Mouse (Mus musculus) ovary, postnatal 10 days (tissue): ENCODE data around the gene Hadh.

ENCODE experiments used
- DNase-seq: peaks from one replicate; pipeline ENCODE4 v3.0.0; 2022; ENCODE audit warnings: low spot score

Gene Hadh

DNA sequence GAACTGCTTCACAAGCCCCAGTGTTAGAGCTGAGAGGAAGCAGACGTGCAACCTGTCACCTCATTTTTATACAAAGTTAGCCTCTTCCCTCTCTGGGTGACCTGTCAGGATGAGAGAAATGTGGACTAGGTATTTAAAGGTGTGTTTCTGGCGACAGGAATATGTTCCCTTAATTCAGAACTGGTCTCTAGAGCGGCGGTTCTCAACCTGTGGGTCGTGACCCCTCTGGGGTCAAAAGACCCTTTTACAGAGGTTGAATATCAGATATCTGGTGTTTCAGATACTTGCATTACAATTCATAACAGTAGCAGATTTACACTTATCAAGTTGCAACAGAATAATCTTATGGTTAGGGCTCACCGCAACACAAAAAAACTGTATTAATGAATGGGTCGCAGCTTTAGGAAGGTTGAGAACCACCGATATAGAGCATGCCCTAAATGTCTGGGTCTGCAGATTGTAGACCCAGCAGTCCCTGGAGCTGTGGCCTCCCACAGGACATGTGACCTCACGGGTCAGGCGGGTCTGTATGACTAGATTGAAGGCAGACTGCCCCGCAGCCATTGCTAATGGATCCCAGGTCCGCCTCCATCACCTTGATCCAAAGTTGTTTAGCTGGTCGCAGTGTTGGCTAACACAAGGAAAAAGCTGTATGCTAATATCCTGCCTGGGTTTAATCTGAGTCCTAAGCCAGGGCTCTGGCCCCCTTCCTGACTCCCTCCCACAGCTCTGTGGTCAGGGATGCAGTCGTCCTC lies 53.1 kb downstream of the Hadh start:
- DNase-seq, result no peak

- DNase-seq, result no peak
Measured at GRCm38 (mm10) chr3:131214841-131215240, 57.1 kb downstream of the Hadh start.

- DNase-seq, result no peak
Measured at GRCm38 (mm10) chr3:131214060-131214658, 57.7 kb downstream of the Hadh start.

- no peak for DNase-seq
Measured at GRCm38 (mm10) chr3:131212200-131212599, 59.7 kb downstream of the Hadh start.

DNA sequence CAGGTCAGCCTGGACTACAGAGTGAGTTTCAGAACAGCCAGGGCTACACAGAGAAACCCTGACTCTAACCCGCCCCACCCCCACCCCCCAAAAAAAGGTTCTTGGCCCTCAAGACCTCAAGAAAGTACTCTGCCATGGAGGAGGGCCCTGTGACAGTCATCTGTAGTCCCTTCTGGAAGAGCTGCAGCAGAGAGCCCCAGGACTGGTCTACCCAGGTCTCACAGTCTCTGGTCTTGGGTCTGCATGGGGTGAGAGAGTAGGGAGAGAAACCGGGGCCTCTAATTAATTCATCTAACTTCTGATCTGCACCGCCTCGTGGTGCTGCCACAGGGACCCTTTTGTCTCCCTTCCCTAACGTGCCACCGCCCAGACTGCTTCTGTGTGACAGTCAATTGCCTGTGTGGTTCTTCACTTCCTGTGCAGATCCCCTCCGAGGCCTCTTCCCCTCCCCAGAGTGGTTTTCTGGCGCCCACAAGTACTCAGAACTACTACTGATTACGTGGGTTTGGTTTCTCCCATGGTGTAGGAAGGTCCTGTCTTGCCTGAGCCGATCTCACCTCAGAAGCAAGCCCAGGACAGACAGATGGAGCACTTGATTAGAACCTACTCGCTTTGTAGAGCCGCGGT lies 63.5 kb downstream of the Hadh start:
- DNase-seq, result no peak

- no peak for DNase-seq
Measured at GRCm38 (mm10) chr3:131207846-131208245, 64.1 kb downstream of the Hadh start.

DNA sequence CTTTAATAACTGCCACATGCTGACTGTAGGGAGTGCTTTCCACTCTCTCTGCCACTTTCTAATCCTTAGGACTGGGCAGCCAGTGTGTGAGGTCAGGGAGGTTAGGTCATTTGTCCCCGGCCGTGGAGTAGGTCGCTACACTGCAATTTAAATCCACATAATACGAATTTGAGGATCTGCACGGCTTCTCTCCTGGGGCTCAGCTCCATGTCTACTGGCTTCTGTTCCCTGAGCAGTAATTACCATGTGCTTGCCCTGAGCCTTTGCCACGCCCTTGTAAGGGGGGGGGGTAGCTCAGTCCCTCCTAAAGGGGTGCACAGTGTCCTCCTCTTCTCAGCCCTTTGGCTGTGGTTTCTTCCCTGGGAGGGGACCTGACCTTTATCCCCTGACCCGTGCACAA lies 69.6 kb downstream of the Hadh start:
- DNase-seq, result no peak

DNA sequence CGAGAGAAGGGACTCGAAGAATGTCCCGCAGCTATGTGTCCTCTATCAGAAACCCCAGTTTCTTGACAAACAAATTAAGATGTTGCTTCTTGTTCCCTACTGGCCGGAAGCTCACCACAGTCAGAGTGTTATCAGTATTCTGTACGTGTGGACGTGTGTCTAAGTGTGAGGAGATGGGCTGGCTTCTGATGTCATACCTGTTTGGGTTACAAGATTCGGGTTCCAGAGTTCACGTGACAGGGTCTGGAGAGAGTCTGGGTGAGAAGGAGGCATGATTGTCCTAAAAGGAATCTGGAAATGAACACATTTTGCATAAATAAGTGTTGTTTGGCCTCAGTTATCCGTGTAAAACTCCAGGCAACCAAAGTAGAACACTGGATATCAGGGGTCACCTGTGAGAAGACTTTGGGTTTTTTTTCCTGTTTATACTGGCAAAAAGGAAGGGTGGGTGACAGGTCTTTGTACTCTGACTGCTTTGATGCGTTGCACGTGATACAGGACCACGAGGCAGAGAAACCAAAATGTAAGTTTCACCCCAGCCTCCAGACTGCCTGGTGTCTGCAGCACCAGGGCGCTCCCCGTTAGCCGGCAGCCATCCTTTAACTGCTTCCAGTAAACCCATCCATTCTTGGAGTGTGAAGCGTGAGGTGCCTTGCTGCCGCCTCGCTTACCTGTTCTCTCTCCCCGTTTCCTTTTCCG lies 72.2 kb downstream of the Hadh start:
- DNase-seq, result no peak

DNA sequence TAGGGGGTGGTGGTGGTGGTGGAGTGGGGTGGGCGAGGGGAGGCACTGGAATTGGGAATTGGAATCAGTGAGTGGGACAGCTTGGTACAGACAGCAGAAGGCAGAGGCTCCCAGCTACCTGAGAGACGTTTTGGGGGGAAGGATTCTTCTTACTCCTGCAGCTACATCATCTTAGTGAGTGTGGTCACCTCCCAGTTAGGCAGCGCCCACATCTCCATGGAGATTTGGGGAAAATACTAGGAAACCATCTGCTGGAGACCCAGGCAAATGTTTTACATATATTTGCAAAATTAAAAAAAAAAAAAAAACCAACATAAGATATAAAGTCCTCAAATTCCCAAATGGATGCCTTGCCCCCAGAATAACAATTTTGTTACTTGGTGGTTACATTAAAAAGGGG lies 72.9 kb downstream of the Hadh start:
- no peak for DNase-seq

- DNase-seq, result no peak
Measured at GRCm38 (mm10) chr3:131196507-131197019, 75.3 kb downstream of the Hadh start.

DNA sequence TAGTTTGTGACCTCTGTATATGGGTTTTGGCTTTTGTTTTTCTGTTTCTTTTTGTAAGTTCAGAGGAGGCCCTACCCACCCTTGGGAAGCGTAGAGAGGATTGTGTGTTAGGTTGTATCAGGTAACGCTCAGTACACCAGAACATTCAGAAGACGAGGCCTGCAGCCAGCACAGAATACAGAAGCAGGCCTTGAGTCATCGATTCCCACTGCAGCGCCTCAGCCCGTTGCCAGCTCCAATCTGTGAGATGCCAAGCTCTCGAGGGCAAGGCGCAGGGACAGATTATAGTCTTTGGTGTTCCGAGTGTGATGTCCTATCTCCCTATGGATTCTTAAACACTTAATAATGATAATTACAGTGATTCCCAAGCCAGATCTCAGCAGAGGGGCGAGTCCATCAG lies 75.9 kb downstream of the Hadh start:
- DNase-seq, result no peak

DNA sequence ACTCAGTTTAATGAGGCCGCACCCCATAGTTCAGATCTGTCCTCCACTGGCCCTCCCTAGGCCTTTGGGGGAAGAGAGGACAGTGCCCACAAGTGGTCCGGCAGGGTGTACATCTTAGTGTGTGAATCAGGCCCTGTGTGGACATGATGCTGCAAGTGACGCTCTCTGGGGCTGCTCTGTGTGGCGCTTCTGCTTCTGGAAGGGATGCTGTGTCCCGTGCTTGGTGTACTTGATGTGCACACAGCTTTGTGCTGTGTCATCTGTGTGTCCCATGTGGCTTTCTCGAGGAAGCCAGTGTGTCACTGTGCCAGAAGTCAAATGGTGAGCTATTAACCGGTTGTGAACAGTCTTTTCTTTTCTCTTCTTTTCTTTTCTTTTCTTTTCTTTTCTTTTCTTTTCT lies 80.4 kb downstream of the Hadh start:
- DNase-seq, result no peak

GRCm38 (mm10) chr3:131190671-131191367 lies 81.1 kb downstream of the Hadh start:
- DNase-seq, result no peak

DNA sequence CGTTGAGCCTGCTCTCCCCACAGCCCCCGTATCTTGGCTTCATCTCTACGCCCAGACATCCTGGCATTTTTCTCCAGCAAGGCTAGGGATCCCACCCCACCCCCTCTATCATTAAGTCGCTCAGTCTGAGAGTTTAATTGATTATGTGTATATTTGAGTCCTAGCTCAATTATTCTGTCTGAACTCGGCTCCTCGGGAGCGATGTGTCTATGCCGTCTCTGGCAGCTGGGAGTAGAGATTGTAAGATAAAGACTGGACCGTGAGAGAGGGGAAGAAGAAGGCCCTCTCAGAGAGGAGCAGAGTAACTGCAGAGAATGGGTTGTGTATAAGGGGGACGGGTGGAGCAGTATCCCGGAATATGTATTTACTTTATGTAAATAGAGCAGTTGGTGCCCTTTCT lies 81.7 kb downstream of the Hadh start:
- no peak for DNase-seq

- DNase-seq, result no peak
Measured at GRCm38 (mm10) chr3:131186193-131186592, 85.7 kb downstream of the Hadh start.
